Mouse (Mus musculus): Measurements from ENCODE around the gene Cox7a2l. TPM values are rescaled to one million over a fixed set of nuclear protein-coding genes. Genes with fewer than 3 reads are reported as not detected.

Cox7a2l gene
- polyA plus RNA-seq, 1 experiment: 297 TPM

GRCm38 (mm10) chr17:83465969-83466368 is 51.2 kb downstream of the Cox7a2l start:
- no peaks in the 10 kb centered on the region for H3K4me1 ChIP-seq (ENCODE audit: control insufficient read depth, insufficient read depth, low read length)
- no peak overlapping the region for H3K4me3 ChIP-seq (ENCODE audit: insufficient read depth, low read length)
- no peak overlapping the region for H3K27ac ChIP-seq (ENCODE audit: insufficient read depth, low read length)
- TF ChIP-seq POLR2A (IDR thresholded peaks at IDR 0.05; ENCODE audit: low read depth, low read length) (no peak), CTCF (IDR thresholded peaks at IDR 0.05; ENCODE audit: borderline replicate concordance, insufficient read depth, low read length) (no peak)

GRCm38 (mm10) chr17:83457271-83457670 is 59.9 kb downstream of the Cox7a2l start:
- TF ChIP-seq POLR2A (IDR thresholded peaks at IDR 0.05; ENCODE audit: low read depth, low read length): no peak
- TF ChIP-seq CTCF (IDR thresholded peaks at IDR 0.05; ENCODE audit: borderline replicate concordance, insufficient read depth, low read length): no peak
- H3K4me3 ChIP-seq (ENCODE audit: insufficient read depth, low read length): no peak overlapping the region
- no peak overlapping the region for H3K27ac ChIP-seq (ENCODE audit: insufficient read depth, low read length)
- no peaks in the 10 kb centered on the region for H3K4me1 ChIP-seq (ENCODE audit: control insufficient read depth, insufficient read depth, low read length)

GRCm38 (mm10) chr17:83453587-83453986 is 63.5 kb downstream of the Cox7a2l start:
- no peak for TF ChIP-seq CTCF (IDR thresholded peaks at IDR 0.05; ENCODE audit: borderline replicate concordance, insufficient read depth, low read length)
- TF ChIP-seq POLR2A (IDR thresholded peaks at IDR 0.05; ENCODE audit: low read depth, low read length): no peak
- Histone ChIP-seq H3K4me1 (ENCODE audit: control insufficient read depth, insufficient read depth, low read length) (no peaks in the 10 kb centered on the region), H3K27ac (ENCODE audit: insufficient read depth, low read length) (no peak overlapping the region), H3K4me3 (ENCODE audit: insufficient read depth, low read length) (no peak overlapping the region)

- no peak overlapping the region for H3K27ac ChIP-seq (ENCODE audit: insufficient read depth, low read length)
- no peak for TF ChIP-seq POLR2A (IDR thresholded peaks at IDR 0.05; ENCODE audit: low read depth, low read length)
- TF ChIP-seq CTCF (IDR thresholded peaks at IDR 0.05; ENCODE audit: borderline replicate concordance, insufficient read depth, low read length): no peak
- no peaks in the 10 kb centered on the region for H3K4me1 ChIP-seq (ENCODE audit: control insufficient read depth, insufficient read depth, low read length)
- H3K4me3 ChIP-seq (ENCODE audit: insufficient read depth, low read length): no peak overlapping the region
Measured at GRCm38 (mm10) chr17:83452451-83452850, 64.7 kb downstream of the Cox7a2l start.

Other genes with a start within 250 kb of the Cox7a2l start
- 28.6 and 41.8 TPM in 2 replicates for gene Eml4, start 166.4 kb downstream of the Cox7a2l start, polyA plus RNA-seq (2011; ENCODE audit: insufficient read length, low read depth, missing spikeins)
- gene Kcng3, start 114.6 kb upstream of the Cox7a2l start, polyA plus RNA-seq (2011; ENCODE audit: insufficient read length, low read depth, missing spikeins): not detected in 2 replicates
- gene Mta3, start 188.8 kb upstream of the Cox7a2l start, polyA plus RNA-seq (2011; ENCODE audit: insufficient read length, low read depth, missing spikeins): 41.2 and 42.7 TPM in 2 replicates